Mouse (Mus musculus): ENCODE data around the gene Tmem117.

Gene Tmem117

DNA sequence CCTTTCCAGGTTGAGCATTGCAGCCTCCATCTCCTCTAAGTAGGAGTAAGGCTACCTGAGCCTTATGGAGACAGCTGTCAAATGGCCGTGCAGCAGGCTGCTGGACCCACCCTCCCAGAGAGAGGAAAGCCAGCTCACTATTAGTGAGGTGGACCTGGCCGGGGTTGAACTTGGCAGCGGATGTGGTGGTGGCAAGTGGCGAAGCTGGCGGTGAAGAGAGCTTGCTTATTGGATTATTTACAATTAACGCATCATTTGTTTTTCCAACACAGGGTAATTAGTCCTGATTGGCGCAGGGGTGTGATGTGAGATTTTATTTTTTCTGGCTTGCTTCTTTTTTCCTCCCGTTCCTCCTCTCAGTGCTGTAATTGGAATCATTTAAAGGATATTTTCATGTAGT, 19.4 kb downstream of the Tmem117 start:
- no peak for DNase-seq (ENCODE audit: low spot score in 2 of 2)

DNA sequence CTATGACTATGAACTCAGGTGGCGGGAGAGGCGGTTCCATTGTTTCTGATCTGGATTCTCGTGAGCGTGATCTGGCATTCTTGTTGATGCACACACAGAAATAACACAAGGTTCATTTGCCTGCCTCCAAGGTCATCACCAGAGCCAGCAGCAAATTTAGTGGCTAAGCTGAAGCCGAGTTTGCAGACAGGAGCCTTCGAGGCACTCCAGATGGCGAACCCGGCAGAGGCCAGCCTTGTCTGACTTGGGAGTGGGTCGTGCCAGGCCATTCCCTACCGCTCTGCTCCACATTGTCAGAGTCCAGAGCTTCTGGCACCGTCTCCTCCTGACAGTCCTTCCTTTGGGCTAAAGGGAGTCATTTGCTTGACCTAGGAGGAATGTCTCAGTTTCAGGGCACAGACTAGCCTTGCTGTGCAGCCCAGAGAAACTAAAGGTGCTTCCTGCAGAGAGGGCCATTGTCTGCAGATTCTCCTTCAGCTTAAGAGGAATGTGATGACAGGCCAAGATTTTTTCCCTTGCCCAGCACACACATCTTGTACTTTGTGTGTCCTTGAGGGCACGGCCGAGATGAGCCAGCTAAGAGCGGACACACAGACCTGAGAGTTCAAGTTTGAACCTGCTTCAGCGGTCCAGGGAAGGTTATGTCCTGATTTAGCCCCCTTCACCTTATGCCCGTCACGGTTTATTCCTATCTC, 20.2 kb downstream of the Tmem117 start:
- DNase-seq (ENCODE audit: low spot score in 2 of 2): no peak

DNA sequence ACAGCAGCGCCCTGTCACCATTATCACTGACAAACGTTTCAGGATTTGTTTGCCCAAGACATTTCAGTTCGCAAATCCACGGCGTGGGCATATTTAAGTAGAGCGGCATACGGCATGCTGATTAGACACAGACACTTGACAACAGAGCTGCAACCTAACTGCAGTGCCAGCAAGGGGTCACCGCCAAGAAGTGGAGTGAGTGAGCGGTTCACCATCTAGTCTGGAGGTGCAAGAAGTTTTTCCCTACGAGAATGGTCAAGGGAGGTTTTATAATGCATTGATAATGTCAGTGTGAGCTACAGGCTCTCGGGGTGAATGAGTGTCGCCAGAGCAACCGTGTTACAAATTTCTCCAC, 20.7 kb downstream of the Tmem117 start:
- no peak for DNase-seq (ENCODE audit: low spot score in 2 of 2)

- no peak for DNase-seq (ENCODE audit: low spot score in 2 of 2)
Observed at GRCm38 (mm10) chr15:94651350-94651749, 22.3 kb downstream of the Tmem117 start.

- DNase-seq (ENCODE audit: low spot score in 2 of 2): no peak
Observed at GRCm38 (mm10) chr15:94651969-94652842, 23.2 kb downstream of the Tmem117 start.

- DNase-seq (ENCODE audit: low spot score in 2 of 2): no peak
Observed at GRCm38 (mm10) chr15:94652843-94653206, 23.8 kb downstream of the Tmem117 start.

DNA sequence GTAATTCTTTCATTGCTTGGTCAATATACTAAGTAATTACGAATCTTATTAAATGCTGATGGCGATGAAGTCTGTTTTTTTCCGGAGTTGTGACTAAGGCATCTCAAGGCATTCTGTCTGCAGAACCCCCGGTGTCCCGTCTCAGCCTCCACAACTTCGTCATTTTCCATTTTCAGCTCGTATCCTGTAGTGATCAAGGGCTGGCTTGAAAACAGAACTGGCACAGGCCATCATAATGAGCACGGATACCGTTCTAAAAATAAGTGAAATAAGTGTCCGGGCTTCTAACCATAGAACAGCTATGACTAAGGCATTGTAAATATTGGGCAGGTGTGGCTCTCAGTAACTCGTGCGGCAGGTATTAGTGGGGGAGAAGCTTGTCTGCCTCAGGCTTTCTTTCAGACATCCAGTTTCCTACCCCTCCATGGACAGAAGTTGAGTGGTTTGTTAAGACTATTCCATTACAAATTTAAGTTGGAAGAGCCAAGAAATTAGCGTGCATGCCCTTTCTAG, 26.8 kb downstream of the Tmem117 start:
- no peak for DNase-seq (ENCODE audit: low spot score in 2 of 2)

- no peak for DNase-seq (ENCODE audit: low spot score in 2 of 2)
Observed at GRCm38 (mm10) chr15:94657882-94658281, 28.9 kb downstream of the Tmem117 start.

DNA sequence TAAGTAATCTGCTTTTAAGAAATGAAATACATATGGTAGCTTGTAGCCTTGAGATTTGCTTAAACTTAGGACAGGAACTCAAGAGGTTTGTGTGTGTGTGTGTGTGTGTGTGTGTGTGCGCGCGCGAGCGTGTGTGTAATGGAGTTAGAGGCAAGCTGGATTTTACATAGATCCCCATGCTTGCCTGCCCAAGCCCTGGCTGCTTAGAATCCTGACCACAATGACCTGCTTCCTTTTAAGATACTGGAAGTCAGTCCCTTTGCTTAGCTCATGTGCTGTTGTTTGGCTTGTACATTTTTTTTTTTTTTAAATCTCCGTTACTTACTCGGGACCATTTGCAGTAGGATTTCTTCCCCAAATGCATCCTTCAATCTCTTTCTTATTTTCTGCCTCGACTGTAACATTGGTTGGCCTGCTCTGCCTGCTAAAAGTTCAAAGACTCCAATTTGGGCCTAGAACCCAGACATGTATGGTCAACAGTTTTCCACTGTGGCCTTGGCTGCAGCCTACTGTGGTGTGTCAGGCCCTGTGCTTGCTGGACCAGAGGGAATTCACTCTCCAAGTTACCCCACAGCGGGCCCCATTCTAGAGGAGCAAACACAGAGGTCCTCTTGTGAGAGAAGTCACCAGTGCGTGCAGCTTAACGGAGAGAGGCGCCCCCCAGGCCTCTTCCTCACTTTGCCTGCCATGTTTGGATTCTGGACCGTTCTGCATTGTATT, 29.5 kb downstream of the Tmem117 start:
- no peak for DNase-seq (ENCODE audit: low spot score in 2 of 2)

- DNase-seq (ENCODE audit: low spot score in 2 of 2): no peak
Observed at GRCm38 (mm10) chr15:94659112-94659437, 30.0 kb downstream of the Tmem117 start.

- DNase-seq (ENCODE audit: low spot score in 2 of 2): no peak
Observed at GRCm38 (mm10) chr15:94660913-94661312, 31.9 kb downstream of the Tmem117 start.

DNA sequence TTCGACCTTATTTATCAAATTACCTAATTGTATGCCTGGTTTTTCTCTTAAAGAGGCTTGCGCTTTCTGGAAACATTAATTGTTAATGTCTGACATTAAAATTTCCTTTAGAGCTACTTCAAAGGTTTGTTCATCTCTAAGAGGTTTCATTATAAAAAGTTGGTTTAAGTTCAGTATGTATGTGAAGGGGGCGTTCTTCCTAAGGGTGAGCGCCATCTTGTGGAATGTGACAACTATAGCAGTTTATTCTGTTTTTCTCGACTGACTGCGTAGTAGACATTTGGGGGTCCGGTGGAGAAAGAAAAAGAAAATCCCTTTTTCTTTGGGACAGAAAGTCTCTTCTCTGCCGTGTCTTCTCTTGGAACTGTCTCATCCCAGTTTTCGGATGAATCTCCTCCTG, 32.4 kb downstream of the Tmem117 start:
- DNase-seq (ENCODE audit: low spot score in 2 of 2): no peak

DNA sequence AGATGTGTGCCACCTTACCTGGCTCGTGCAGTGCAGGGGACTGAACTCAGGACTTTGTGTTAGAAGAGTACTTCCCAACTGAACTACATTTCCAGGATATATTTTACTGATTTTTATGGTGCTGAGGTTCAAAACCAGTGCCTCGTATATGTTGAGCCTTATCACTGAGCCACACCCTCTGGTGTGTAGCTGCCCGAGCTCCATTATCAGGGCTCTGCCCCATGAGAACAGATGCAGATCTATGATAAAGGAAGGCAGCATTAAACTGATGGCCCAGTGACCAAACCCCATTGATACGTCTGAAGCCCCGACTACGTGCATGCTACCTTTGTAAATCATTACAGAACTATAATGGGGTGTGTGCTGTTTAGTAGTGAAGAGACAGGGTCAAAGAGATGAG, 35.6 kb downstream of the Tmem117 start:
- no peak for DNase-seq (ENCODE audit: low spot score in 2 of 2)

DNA sequence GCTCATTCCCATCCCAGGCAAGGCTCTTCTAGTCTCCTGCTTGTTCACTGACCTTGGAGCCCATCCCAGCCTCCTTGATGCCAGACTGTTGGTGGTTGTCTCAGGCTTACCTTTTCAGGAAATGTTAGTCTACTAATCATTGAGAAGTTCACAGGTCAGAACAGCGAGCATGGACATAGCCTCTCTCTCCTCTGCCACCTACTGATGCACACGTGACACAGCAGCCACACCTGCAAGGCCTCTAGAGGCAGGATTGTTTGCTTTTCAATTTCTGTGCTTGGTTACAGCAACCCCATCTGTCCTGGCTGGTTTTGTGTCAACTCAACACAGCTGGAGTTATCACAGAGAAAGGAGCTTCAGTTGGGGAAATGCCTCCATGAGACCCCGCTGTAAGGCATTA, 52.1 kb downstream of the Tmem117 start:
- no peak for DNase-seq (ENCODE audit: low spot score in 2 of 2)

GRCm38 (mm10) chr15:94684269-94684668, 55.2 kb downstream of the Tmem117 start:
- DNase-seq (ENCODE audit: low spot score in 2 of 2): no peak

DNA sequence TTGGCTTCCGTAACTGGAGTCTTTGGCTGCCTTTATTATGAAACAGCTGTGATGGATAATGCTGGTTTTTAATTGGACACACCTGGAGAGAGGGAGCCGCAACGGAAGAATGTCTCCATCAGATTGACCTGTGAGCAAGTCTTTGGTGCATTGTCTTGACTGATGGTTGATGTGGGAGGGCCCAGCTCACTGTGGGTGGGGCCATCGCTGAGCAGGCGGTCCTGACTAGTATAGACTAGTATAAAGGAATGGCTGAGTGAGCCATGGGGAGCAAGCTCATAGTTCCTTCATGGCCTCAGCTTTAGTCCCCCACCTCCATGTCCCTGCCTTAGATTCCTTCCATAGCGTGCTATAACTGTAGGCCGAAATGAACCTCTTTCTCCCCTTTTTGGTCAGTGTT, 58.1 kb downstream of the Tmem117 start:
- no peak for DNase-seq (ENCODE audit: low spot score in 2 of 2)

- DNase-seq (ENCODE audit: low spot score in 2 of 2): no peak
Observed at GRCm38 (mm10) chr15:94687629-94688028, 58.6 kb downstream of the Tmem117 start.

DNA sequence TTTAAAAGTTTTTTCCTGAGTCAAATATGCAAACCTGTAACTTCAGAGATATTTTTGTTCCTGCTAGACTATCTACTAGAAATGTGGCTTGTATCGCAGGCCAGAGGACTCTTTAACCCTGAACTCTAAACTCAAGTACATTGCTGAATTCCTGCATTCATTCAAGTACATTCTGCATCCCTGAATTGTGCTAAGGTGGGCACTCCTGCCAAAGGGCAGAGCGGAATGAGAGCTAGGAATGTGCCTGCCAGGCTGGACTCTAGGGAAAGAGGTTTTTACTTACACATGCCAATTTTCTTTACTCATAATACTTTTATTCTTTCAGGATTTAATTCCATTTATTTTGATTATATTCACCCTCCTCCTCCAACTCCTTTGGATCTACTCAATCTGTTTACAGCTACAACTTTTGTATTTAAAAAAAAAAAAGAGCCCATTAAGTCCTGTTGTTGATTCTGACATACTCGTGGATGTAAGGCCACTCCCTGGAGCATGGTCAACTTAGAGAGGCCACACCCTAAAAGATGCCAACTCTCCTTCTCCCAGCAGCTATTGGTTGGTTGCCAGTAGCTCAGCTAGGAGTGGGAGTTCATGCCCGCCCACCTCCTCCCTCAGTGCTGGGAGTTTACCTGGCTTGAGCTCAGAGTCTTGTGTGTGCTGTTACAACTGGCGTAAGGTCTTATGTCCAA, 60.3 kb downstream of the Tmem117 start:
- DNase-seq (ENCODE audit: low spot score in 2 of 2): no peak

DNA sequence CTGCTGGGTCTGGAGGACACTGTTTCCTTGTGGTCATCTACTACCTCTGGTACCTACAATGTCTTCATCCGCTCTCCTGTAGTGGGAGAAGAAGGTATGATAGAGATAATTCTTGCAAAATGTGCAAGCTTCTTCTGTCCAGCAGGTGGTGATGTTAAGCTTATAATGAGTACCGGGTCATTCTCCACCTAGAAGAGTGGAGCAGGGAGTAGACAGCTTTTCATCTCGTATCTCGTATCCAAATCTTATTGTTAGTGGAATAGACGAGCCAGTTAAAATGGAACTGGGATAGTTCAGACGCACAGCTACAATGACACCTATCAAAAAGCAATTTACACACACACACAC, 60.8 kb downstream of the Tmem117 start:
- DNase-seq (ENCODE audit: low spot score in 2 of 2): no peak

DNA sequence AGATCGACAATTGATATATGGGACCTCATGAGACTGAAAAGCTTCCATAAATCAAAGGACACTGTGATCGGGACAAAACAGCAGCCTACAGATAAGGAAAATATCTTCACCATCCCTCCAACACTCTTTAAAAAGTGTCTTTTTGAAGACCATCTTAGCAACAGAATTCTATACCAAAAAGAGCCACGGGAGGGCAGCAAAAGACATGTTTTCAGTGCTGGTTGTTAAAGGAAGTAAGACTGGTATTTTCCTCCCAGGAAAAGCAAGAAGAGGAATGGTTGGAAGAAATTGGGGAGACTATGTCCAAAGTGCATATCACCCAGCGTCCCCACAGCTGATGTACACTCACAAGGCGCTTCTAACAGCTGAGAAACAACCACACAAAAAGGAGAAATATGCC, 93.7 kb downstream of the Tmem117 start:
- no peak for DNase-seq (ENCODE audit: low spot score in 2 of 2)

DNA sequence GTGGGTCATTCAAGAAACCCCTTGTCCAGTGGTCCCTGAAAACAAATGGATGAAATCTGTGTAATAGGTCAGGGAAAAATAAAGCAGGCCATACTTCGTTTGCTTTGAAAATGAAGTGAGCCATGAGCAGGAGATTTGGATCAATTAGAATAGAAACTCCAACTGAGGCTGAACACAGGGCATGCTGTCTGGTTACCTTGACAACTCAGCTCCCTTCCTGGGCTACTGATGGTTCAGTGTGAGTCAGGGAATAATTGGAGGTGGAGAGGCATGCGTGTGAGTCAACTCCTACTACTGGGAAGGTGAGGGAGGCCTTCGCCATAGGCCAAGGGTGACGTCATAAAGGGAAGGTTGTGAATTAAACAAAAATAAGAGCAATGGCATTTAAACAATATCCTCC, 103.1 kb downstream of the Tmem117 start:
- DNase-seq (ENCODE audit: low spot score in 2 of 2): no peak

DNA sequence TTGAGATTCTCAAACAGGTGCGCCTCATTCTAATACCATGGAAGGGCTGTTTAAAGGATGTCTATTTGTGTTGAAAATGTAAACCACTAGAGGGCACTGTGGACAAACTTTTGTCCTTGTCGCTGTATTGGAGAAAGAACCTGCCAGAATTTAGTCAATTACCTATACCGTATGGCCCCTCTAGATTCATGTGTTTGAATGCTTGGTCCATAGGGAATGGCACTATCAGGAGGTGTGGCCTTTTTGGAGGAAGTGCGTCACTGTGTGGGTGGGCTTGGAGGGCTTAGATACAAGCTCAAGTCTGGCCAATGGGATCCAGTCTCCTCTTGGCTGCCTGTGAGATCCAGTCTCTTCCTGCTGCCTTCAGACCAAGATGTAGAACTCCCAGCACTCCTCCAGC, 140.2 kb downstream of the Tmem117 start:
- no peak for DNase-seq (ENCODE audit: low spot score in 2 of 2)

Measured in spleen, postnatal 36 days (tissue).